Mouse (Mus musculus): ENCODE measurements around the gene Stkld1. TPM values are rescaled to one million over a fixed set of nuclear protein-coding genes. Genes with fewer than 3 reads are reported as not detected.

Gene Stkld1
- total and polyA plus RNA-seq, 3 experiments = 0.13 to 0.29 (median 0.19) TPM

GRCm38 (mm10) chr2:26957488-26957859 lies 23.6 kb downstream of the Stkld1 start:
- no peak overlapping the region for H3K9ac ChIP-seq (ENCODE audit: insufficient read depth, low read depth)
- peaks cover 3 to 15% of the 10 kb centered on the region in 2 experiments; a peak in 3 of 4 replicates for H3K4me1 ChIP-seq (ENCODE audit: control insufficient read depth in 1 of 2, insufficient read depth in 2 of 2)
- H3K27ac ChIP-seq (ENCODE audit: insufficient read depth, low read depth) = no peak overlapping the region

GRCm38 (mm10) chr2:26960756-26961155 lies 26.9 kb downstream of the Stkld1 start:
- no peak overlapping the region for H3K9ac ChIP-seq (ENCODE audit: insufficient read depth, low read depth)
- dilution Hi-C loops (cut with MboI; ENCODE audit: extremely low pct_ligation_motif_present, extremely low pct_unique_long_range_greater_than_20kb, low sequenced_read_pairs) = no loop called here
- H3K79me2 ChIP-seq (replicated peaks; ENCODE audit: control insufficient read depth, extremely low read depth, insufficient read depth, poor library complexity, severe bottlenecking) = peaks cover 23% of the 10 kb centered on the region
- no peaks in the 10 kb centered on the region for H3K27me3 ChIP-seq (replicated peaks)
- H3K4me3 ChIP-seq (replicated peaks in 1 of 3; ENCODE audit: low read depth in 2 of 3, low read length in 2 of 3, poor library complexity in 1 of 3) = no peak overlapping the region
- H3K36me3 ChIP-seq (replicated peaks in 1 of 2; ENCODE audit: control insufficient read depth in 1 of 2, insufficient read depth in 1 of 2, low read length in 1 of 2) = peaks cover 52 to 65% of the 10 kb centered on the region in 2 experiments
- no peaks in the 10 kb centered on the region for H3K9me3 ChIP-seq (replicated peaks; ENCODE audit: low read length)
- TF ChIP-seq PAX5 (IDR thresholded peaks at IDR 0.05; ENCODE audit: low read length) = no peak
- peak in 1 of 2 experiments; percentile 43; a peak in 1 of 4 replicates for TF ChIP-seq CTCF (conservative IDR thresholded peaks at IDR 0.05 in 1 of 2, IDR thresholded peaks at IDR 0.05 in 1 of 2; ENCODE audit: low read depth in 2 of 2, low read length in 2 of 2)
- H3K4me2 ChIP-seq (ENCODE audit: insufficient read depth, low read depth, poor library complexity, severe bottlenecking) = no peak overlapping the region
- no peak for DNase-seq (ENCODE audit: extremely low read depth)
- in situ Hi-C loops (cut with MboI; ENCODE audit: low pct_ligation_motif_present, low pct_unique_long_range_greater_than_20kb, low sequenced_read_pairs) = no loop called here
- no peak overlapping the region for H3K27ac ChIP-seq (ENCODE audit: insufficient read depth, low read depth)
- peaks cover 4 to 28% of the 10 kb centered on the region in 2 experiments; a peak in 3 of 4 replicates for H3K4me1 ChIP-seq (ENCODE audit: control insufficient read depth in 1 of 2, insufficient read depth in 2 of 2)

More at GRCm38 (mm10) chr2:26957488-26957859, 23.6 kb downstream of the Stkld1 start:
- Histone ChIP-seq H3K4me2 (ENCODE audit: insufficient read depth, low read depth, poor library complexity, severe bottlenecking) (no peak overlapping the region), H3K9me3 (replicated peaks; ENCODE audit: low read length) (no peaks in the 10 kb centered on the region), H3K4me3 (replicated peaks in 1 of 3; ENCODE audit: low read depth in 2 of 3, low read length in 2 of 3, poor library complexity in 1 of 3) (no peak overlapping the region), H3K27me3 (replicated peaks) (no peaks in the 10 kb centered on the region), H3K79me2 (replicated peaks; ENCODE audit: control insufficient read depth, extremely low read depth, insufficient read depth, poor library complexity, severe bottlenecking) (peaks cover 8% of the 10 kb centered on the region), H3K36me3 (replicated peaks in 1 of 2; ENCODE audit: control insufficient read depth in 1 of 2, insufficient read depth in 1 of 2, low read length in 1 of 2) (peaks cover 82 to 90% of the 10 kb centered on the region in 2 experiments)
- dilution Hi-C loops (cut with MboI; ENCODE audit: extremely low pct_ligation_motif_present, extremely low pct_unique_long_range_greater_than_20kb, low sequenced_read_pairs) = no loop called here
- DNase-seq (ENCODE audit: extremely low read depth) = no peak
- in situ Hi-C loops (cut with MboI; ENCODE audit: low pct_ligation_motif_present, low pct_unique_long_range_greater_than_20kb, low sequenced_read_pairs) = no loop called here
- TF ChIP-seq MAX (IDR thresholded peaks at IDR 0.05; ENCODE audit: low read length) = no peak
- TF ChIP-seq GABPA (IDR thresholded peaks at IDR 0.05; ENCODE audit: insufficient replicate concordance, low read depth, low read length) = no peak

- dilution Hi-C loops (cut with MboI; ENCODE audit: extremely low pct_ligation_motif_present, extremely low pct_unique_long_range_greater_than_20kb, low sequenced_read_pairs) (no loop called here), in situ Hi-C loops (cut with MboI; ENCODE audit: low pct_ligation_motif_present, low pct_unique_long_range_greater_than_20kb, low sequenced_read_pairs) (no loop called here)
- peak; percentile 92 for DNase-seq (ENCODE audit: extremely low read depth)
- peaks cover 24 to 34% of the 10 kb centered on the region in 2 experiments for H3K36me3 ChIP-seq (replicated peaks in 1 of 2; ENCODE audit: control insufficient read depth in 1 of 2, insufficient read depth in 1 of 2, low read length in 1 of 2)
- no peaks in the 10 kb centered on the region for H3K27me3 ChIP-seq (replicated peaks)
- peaks cover 4 to 28% of the 10 kb centered on the region in 2 experiments; a peak in 3 of 4 replicates for H3K4me1 ChIP-seq (ENCODE audit: control insufficient read depth in 1 of 2, insufficient read depth in 2 of 2)
- peak within 1 kb of the TSS; percentile 58 to 99 (median 81) for H3K4me3 ChIP-seq (replicated peaks in 1 of 3; ENCODE audit: low read depth in 2 of 3, low read length in 2 of 3, poor library complexity in 1 of 3)
- peak within 1 kb of the TSS; percentile 81 for H3K9ac ChIP-seq (ENCODE audit: insufficient read depth, low read depth)
- peaks cover 8% of the 10 kb centered on the region for H3K9me3 ChIP-seq (replicated peaks; ENCODE audit: low read length)
- peaks cover 23% of the 10 kb centered on the region for H3K79me2 ChIP-seq (replicated peaks; ENCODE audit: control insufficient read depth, extremely low read depth, insufficient read depth, poor library complexity, severe bottlenecking)
- peak within 1 kb of the TSS; percentile 78 for H3K27ac ChIP-seq (ENCODE audit: insufficient read depth, low read depth)
- peak within 1 kb of the TSS; percentile 97 for H3K4me2 ChIP-seq (ENCODE audit: insufficient read depth, low read depth, poor library complexity, severe bottlenecking)
- no peak for TF ChIP-seq ETS1 (conservative IDR thresholded peaks at IDR 0.05; ENCODE audit: low read depth, low read length)
- TF ChIP-seq BHLHE40 (IDR thresholded peaks at IDR 0.05; ENCODE audit: low read depth, low read length) = no peak
- no peak for TF ChIP-seq JUN (IDR thresholded peaks at IDR 0.05; ENCODE audit: insufficient read depth, low read depth, low read length)
- TF ChIP-seq CTCF (conservative IDR thresholded peaks at IDR 0.05 in 1 of 2, IDR thresholded peaks at IDR 0.05 in 1 of 2; ENCODE audit: low read depth in 2 of 2, low read length in 2 of 2) = no peak
- TF ChIP-seq MAX (IDR thresholded peaks at IDR 0.05; ENCODE audit: low read length) = peak; percentile 81; the same call in 1 of the 2 replicates
- no peak for TF ChIP-seq ZC3H11A (IDR thresholded peaks at IDR 0.05; ENCODE audit: low read depth, low read length)
- TF ChIP-seq RCOR1 (conservative IDR thresholded peaks at IDR 0.05; ENCODE audit: low read depth, low read length) = 0 out of 2 replicates have a peak, but pooled peaks have one; percentile 32
- TF ChIP-seq USF1 (IDR thresholded peaks at IDR 0.05; ENCODE audit: low read depth, low read length) = no peak
- TF ChIP-seq HCFC1 (IDR thresholded peaks at IDR 0.05; ENCODE audit: low read depth, low read length) = peak; percentile 94
- TF ChIP-seq ZNF384 (IDR thresholded peaks at IDR 0.05; ENCODE audit: low read depth, low read length) = no peak
- TF ChIP-seq CHD2 (IDR thresholded peaks at IDR 0.05; ENCODE audit: low read length) = peak; percentile 25; the same call in 1 of the 2 replicates
- no peak for TF ChIP-seq CHD1 (IDR thresholded peaks at IDR 0.05; ENCODE audit: low read depth, low read length)
- peak; percentile 76 for TF ChIP-seq TCF12 (IDR thresholded peaks at IDR 0.05; ENCODE audit: low read depth, low read length)
- peak; percentile 83 for TF ChIP-seq SIN3A (IDR thresholded peaks at IDR 0.05; ENCODE audit: low read length)
- TF ChIP-seq MXI1 (IDR thresholded peaks at IDR 0.05; ENCODE audit: low read depth, low read length) = peak; percentile 70
- TF ChIP-seq JUND (conservative IDR thresholded peaks at IDR 0.05; ENCODE audit: low read depth, low read length) = no peak
- TF ChIP-seq ZKSCAN1 (IDR thresholded peaks at IDR 0.05; ENCODE audit: borderline replicate concordance, low read depth, low read length) = no peak
- no peak; the same call in 1 of the 2 replicates for TF ChIP-seq TBP (conservative IDR thresholded peaks at IDR 0.05; ENCODE audit: low read depth, low read length)
- peak; percentile 61; the same call in 1 of the 2 replicates for TF ChIP-seq POLR2AphosphoS2 (IDR thresholded peaks at IDR 0.05; ENCODE audit: low read depth, low read length)
- TF ChIP-seq NELFE (IDR thresholded peaks at IDR 0.05; ENCODE audit: low read depth, low read length) = peak; percentile 82
- peak; percentile 88 for TF ChIP-seq POLR2A (IDR thresholded peaks at IDR 0.05; ENCODE audit: low read depth, low read length)
- no peak for TF ChIP-seq SMC3 (IDR thresholded peaks at IDR 0.05; ENCODE audit: low read depth, low read length)
- TF ChIP-seq PAX5 (IDR thresholded peaks at IDR 0.05; ENCODE audit: low read length) = no peak
These were observed 30.3 kb downstream of the Stkld1 start, which contains the start of gene Rexo4 for GRCm38 (mm10) chr2:26963923-26964723. Gene Rexo4, minus strand, starts transcription at chr2:26964386.

All from CH12.LX (cell line).